Mouse (Mus musculus): ENCODE results near the gene Mif.

Gene Mif

GRCm38 (mm10) chr10:75835761-75836531 is 24.1 kb downstream of the Mif start:
- no peak for DNase-seq (ENCODE audit: low spot score)

GRCm38 (mm10) chr10:75835307-75835706 is 24.7 kb downstream of the Mif start:
- peak; percentile 60 for DNase-seq (ENCODE audit: low spot score)

DNA sequence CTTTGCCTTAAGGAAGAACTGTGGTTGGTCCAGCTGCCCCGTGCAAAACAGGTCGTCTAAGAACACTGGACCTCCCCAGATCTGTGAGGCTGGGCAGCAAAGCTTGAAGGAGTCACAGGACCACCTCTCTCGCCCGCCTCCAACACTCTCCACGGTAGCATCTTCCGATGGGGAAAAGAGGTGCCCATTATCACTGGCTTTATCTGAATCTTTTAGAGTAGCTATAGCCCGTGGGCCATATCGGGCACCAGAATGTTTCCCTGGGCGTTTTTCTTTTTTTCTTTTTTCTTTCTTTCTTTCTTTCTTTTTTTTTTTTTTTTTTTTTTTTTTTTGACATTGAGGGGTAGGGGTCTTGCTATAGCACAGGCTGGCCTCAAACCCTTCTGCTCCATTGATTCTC is 25.3 kb downstream of the Mif start:
- DNase-seq (ENCODE audit: low spot score), result peak; percentile 26

DNA sequence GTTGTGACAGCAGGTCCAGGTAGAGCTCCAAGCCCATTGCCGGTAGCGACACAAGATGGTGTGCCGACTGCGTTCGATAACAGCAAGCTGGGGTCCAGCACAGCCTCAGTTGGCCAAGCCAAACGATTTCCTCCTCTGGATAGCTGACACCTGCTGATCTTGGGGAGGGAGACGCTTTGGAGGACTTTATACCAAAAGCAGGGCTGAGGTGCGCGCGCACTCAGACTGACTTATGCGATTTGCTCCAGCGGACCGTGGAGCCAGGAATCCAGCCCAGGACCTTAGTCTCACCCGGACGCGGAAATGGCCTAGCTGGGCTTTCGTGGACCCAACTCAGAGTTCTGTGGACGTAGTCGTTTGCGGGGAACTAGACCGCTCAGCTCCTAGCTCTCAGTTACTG is 25.8 kb downstream of the Mif start:
- DNase-seq (ENCODE audit: low spot score), result peak; percentile 89

DNA sequence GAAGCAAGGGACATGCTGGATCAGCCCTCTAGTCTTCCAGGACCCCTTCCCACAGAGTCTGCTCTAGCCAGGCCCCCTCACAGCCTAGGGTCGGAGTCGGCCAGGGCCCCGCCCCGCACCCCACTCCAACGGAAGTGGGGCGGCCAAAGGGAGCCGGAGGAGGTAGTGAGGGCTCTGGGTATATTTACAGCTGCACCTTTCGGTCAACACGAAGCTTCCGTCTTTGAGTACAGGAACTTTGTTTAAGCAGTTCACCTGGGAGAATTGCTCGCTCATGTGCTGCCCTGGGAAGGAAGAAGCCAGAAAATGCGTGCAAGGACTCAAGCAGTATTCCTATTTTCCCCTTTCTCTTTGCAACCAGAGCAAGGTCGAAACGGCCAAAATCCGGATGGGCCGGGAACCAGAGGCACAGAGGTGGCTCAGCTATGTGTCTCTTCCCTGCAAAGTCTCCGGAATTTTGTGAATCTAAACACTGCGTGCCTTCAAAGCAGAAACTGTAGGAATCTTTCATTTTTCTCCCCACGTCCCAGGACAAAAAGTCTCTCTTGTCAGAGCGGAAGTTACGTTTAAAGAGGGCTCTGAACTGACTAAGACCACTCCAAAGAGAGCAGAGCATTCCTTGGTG is 26.5 kb downstream of the Mif start:
- DNase-seq (ENCODE audit: low spot score), result no peak

DNA sequence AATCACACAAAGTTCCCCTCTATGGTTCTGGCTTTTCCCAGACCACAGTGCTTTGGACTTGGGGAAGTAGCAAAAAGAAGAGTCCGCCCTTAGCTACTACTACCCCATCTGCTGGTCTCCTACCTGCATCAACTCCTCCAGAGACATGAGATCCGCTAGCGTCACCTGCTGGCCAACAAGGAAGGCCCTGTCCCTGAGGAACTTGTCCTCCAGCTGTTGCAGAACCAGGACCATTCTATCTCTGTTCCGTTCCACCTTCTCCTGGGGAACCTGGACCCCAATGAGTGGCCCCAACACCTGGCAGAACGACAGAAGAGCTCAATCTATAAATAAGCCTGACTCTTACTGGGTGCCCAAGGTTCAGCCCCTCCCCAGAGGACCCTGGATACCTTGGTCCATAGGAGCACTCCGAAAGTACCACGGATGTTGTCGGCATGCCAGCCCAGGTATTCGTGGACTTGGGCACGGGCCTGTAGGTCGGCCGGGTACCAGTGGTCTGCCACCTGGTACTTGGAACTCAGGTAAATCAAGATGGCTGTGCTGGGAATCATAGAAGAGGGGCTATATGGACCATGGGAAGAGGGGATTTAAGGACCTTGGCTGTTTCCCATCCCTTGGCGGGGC is 27.7 kb downstream of the Mif start:
- DNase-seq (ENCODE audit: low spot score), result peak; percentile 81

GRCm38 (mm10) chr10:75830275-75830670 is 29.8 kb downstream of the Mif start:
- no peak for DNase-seq (ENCODE audit: low spot score)

DNA sequence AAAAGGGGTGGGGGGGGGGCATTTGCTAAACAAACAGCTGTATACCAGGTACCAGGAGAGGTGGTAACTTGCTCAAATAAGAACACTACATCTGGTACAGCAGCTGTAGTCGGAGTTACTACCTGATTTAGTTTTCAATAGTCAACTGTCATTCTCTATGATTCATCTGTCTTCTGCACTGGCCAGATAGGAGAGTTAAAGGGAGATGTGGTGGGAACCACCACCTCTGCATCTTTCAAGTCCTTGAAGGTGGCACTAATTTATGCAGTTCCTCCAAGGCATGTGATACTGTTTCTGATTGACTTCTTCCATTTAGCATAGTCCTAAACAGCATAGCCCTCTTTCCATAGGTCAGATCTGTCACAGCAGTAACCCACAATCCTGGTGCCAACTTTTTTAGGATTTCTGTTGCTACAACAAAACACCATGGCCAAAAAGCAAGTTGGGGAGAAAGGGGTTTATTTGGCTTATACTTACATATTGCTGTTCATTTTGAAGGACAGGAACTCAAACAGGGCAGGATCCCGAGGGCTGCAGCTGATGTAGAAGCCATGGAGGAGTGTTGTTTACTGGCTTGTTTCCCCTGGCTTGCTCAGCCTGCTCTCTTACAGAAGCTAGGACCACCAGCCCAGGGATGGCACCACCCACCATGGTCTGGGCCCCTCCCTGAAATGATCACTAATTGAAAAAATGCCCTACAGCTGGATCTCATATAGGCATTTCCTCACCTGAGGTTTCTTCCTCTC is 30.3 kb downstream of the Mif start:
- no peak for DNase-seq (ENCODE audit: low spot score)

DNA sequence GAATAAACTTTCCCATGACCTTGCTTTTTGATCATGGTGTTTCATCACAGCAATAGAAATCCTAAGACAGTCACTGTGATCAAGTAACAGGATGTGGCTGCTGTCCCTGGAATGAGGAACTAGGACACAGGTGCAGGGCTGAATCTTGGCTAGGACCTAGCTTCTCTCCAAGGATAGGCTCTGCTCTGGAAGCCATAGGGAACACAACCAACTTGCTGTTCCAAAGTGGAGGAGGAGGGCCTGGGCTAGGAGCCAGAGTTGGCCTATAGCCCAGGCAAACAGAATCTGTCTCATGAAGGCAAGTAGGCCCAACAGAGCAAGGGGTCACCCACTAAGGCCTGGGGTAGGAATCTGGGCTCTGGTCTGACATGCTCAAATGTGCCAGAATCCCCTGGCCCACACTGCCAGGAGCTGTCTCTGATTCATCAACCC is 31.5 kb downstream of the Mif start:
- DNase-seq (ENCODE audit: low spot score), result no peak

DNA sequence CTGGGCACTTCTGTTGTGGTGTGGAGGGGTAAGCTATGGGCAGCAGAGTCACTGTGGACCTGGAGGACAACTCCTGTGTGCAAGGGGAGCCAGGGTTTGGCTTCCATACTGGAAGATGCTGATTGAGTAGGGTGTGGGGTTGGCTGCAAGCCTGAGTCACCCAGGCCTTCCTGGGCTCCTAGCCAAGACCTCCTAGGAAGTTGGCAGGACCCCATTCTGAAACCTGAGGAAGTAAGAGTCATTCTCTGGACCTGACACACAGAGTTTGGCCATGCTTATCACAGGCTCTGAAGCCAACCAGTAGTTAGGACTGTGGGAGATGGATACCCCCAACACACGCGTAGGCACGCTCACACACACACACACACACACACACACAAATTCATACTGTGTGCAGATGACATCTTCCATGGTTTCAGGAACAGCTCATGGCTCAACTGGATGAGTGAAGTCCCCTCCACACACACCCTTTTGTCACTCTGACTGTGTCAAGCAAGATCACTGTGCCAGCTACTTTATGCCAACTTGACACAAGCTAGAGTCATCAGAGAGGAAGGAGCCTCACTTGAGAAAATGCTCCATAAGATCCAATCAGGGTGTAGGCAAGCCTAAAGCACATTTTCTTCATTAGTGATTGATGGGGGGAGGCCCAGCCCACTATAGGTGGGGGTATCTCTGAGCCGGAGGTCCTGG is 32.2 kb downstream of the Mif start:
- DNase-seq (ENCODE audit: low spot score), result no peak

DNA sequence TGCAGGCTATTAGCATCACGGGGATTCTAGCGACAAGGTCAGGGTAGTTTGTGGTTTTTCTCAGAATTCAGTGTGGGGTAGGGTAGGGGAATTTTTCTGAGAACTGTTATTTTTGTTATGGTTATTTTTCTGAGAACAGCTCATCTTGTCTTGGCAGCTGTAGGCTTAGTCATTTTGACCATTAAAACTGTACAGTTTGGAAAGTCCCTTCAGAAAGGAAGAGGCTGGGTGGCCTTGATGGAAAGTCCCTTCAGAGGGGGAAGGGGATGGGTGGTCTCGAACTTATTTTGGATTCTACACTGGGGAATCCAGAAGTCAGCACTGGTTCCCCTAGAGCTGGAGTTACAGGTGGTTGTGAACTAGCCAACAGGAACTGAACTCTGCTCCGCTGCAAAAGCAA is 35.5 kb downstream of the Mif start:
- no peak for DNase-seq (ENCODE audit: low spot score)

DNA sequence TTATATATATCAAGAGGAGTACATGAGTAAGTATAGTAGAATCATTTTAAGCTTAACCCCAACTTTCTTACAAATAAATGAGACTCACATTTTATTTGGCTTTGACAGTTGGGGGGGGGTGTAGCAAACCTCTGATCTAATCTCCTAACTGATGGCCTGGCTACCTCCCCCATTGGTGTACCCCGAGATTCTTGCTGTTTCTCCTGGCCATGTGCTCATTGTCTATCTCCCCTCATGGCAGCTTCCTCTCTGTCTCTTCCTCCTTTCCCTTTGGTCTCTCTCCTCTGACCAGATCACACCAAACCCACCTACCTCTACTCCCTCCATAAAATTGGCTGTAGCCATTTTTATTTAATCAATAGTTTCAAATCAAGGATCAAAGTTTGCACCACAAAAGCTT is 36.3 kb downstream of the Mif start:
- DNase-seq (ENCODE audit: low spot score), result no peak

GRCm38 (mm10) chr10:75822443-75822842 is 37.6 kb downstream of the Mif start, which contains the start of gene Gstt4:
Gstt4 (minus strand) TSS chr10:75822543.
- DNase-seq (ENCODE audit: low spot score), result no peak

GRCm38 (mm10) chr10:75819882-75820281 is 40.2 kb downstream of the Mif start:
- no peak for DNase-seq (ENCODE audit: low spot score)

- no peak for DNase-seq (ENCODE audit: low spot score)
Measured at GRCm38 (mm10) chr10:75818641-75819040, 41.4 kb downstream of the Mif start.
